Mouse (Mus musculus): Measurements from ENCODE around the gene Ndc80. TPM values are rescaled to one million over a fixed set of nuclear protein-coding genes. Genes with fewer than 3 reads are reported as not detected.
"Not testable (repeated sequence)": the region's sequence is repeated elsewhere in the genome, so short reads cannot be mapped to it uniquely, and the experiment has no call there.

The Ndc80 gene
- polyA plus RNA-seq, 1 experiment, result 57.2 TPM

DNA sequence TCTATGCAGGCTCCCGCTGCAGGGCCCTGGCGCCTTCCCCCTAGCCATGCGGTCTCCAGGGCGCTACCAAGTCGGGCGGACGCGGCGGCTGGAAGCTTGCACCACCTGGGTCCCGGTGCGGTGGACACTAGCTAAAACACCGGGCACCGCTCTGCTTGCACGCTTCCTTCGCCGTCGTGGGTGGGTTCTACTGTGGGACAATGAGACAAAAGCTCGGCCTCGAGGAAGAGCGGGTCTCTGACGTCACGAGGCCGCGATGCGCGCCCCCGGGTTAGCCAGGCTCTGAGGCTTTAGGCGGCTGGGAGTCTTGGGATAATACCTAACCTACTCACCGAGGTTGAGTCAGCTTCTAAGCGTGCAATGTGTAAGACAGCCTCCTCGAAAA lies 51.0 kb downstream of the Ndc80 start:
- Histone ChIP-seq H3K36me3 (ENCODE audit: control insufficient read depth, insufficient read depth, low read length, poor library complexity, severe bottlenecking) (no peaks in the 10 kb centered on the region), H3K9ac (ENCODE audit: low read depth, poor library complexity, severe bottlenecking) (peak overlapping the region; percentile 89), H3K27ac (ENCODE audit: insufficient read depth, low read length) (no peak overlapping the region), H3K27me3 (ENCODE audit: control insufficient read depth, insufficient read depth, low read length, poor library complexity, severe bottlenecking) (no peaks in the 10 kb centered on the region), H3K4me3 (ENCODE audit: low read depth, low read length) (peak overlapping the region; percentile 82), H3K9me3 (replicated peaks; ENCODE audit: control insufficient read depth, insufficient read depth, low read length, poor library complexity, severe bottlenecking) (no peaks in the 10 kb centered on the region), H3K4me1 (ENCODE audit: control insufficient read depth, insufficient read depth, low read length) (no peaks in the 10 kb centered on the region)
- no peak for TF ChIP-seq POLR2A (IDR thresholded peaks at IDR 0.05; ENCODE audit: insufficient read depth, low read length)
- TF ChIP-seq EP300 (IDR thresholded peaks at IDR 0.05; ENCODE audit: insufficient read depth, low read depth, low read length), result no peak
- no peak for TF ChIP-seq CTCF (IDR thresholded peaks at IDR 0.05; ENCODE audit: low read depth, low read length)

DNA sequence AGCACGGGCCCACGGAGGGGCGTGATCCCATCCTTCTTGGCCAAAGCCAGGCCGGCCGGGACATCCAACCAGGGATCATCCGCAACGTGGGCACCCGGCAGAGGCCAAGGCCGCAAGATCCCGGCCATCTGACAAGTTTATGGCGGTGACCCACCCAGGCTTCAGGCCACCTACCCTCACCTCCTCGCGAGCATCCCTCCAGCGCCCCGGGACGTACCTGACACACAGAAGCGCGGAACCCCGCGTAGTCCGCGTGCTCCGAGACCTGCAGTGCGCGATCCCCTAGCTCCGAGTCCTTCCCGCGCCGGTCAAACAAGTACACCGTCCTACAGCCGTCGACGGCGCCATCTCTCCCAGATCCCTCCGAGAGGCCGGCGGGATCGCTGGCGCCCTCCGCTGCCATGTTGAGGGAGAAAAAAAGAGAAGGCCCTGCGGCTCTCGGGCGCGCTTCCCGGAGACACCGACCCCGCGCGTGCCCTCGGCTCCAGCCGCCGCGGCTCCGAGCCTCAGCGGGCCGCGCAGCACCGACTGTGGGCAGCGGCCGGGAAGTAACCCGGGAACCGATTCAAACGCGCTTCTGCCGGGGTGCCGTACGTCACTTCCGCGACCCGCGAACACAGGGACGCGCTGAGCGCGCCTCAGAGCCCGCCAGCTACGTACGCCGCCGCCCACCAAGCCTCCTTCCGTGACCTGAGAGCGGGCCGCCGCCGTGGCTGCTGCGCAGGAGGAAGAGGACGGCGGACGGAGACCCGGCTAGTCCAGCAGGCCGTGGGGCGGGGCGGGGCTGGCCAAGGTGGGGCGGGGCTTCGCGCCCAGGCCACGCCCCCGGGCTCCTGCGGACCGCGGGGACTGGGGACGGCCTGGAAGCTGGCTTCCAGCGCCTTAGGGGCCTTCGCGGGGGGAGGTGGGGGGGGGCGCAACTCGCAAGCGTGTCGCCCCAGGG lies 51.6 kb downstream of the Ndc80 start, which contains the start of gene Smchd1:
Gene Smchd1, minus strand, starts transcription at position 582 of the 943 bp plus-strand sequence.
- Histone ChIP-seq H3K27me3 (ENCODE audit: control insufficient read depth, insufficient read depth, low read length, poor library complexity, severe bottlenecking) (no peaks in the 10 kb centered on the region), H3K4me1 (ENCODE audit: control insufficient read depth, insufficient read depth, low read length) (no peaks in the 10 kb centered on the region), H3K9me3 (replicated peaks; ENCODE audit: control insufficient read depth, insufficient read depth, low read length, poor library complexity, severe bottlenecking) (no peaks in the 10 kb centered on the region), H3K36me3 (ENCODE audit: control insufficient read depth, insufficient read depth, low read length, poor library complexity, severe bottlenecking) (no peaks in the 10 kb centered on the region), H3K9ac (ENCODE audit: low read depth, poor library complexity, severe bottlenecking) (peak within 1 kb of the TSS; percentile 89), H3K4me3 (ENCODE audit: low read depth, low read length) (peak within 1 kb of the TSS; percentile 92), H3K27ac (ENCODE audit: insufficient read depth, low read length) (no peak within 1 kb of the TSS)
- TF ChIP-seq POLR2A (IDR thresholded peaks at IDR 0.05; ENCODE audit: insufficient read depth, low read length) (no peak), EP300 (IDR thresholded peaks at IDR 0.05; ENCODE audit: insufficient read depth, low read depth, low read length) (no peak)

DNA sequence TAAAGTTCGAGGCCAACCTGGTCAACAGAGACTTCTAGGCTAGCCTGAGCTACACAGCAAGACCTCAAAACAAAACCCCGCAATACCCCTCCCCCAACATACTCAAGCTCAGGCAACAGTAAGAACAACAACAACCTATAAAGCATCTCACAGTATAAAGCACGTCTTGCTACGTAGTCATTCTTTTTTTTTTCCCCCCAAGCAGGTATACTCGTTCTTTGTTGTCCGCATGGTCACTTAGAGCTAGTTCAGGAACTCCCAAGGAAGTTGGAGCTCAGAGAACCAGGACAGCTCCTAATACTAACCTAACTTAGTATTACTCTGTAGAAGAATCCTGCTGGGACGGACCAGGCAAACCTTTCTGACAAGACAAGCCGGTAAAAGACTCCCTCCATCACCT lies 52.5 kb downstream of the Ndc80 start:
- no peak overlapping the region for H3K27ac ChIP-seq (ENCODE audit: insufficient read depth, low read length)
- H3K9ac ChIP-seq (ENCODE audit: low read depth, poor library complexity, severe bottlenecking), result peak overlapping the region; percentile 89
- no peaks in the 10 kb centered on the region for H3K9me3 ChIP-seq (replicated peaks; ENCODE audit: control insufficient read depth, insufficient read depth, low read length, poor library complexity, severe bottlenecking)
- H3K4me1 ChIP-seq (ENCODE audit: control insufficient read depth, insufficient read depth, low read length), result no peaks in the 10 kb centered on the region
- H3K36me3 ChIP-seq (ENCODE audit: control insufficient read depth, insufficient read depth, low read length, poor library complexity, severe bottlenecking), result no peaks in the 10 kb centered on the region
- H3K27me3 ChIP-seq (ENCODE audit: control insufficient read depth, insufficient read depth, low read length, poor library complexity, severe bottlenecking), result no peaks in the 10 kb centered on the region
- TF ChIP-seq POLR2A (IDR thresholded peaks at IDR 0.05; ENCODE audit: insufficient read depth, low read length), result no peak
- no peak for TF ChIP-seq CTCF (IDR thresholded peaks at IDR 0.05; ENCODE audit: low read depth, low read length)
- no peak for TF ChIP-seq EP300 (IDR thresholded peaks at IDR 0.05; ENCODE audit: insufficient read depth, low read depth, low read length)
- peak overlapping the region; percentile 92 for H3K4me3 ChIP-seq (ENCODE audit: low read depth, low read length)

DNA sequence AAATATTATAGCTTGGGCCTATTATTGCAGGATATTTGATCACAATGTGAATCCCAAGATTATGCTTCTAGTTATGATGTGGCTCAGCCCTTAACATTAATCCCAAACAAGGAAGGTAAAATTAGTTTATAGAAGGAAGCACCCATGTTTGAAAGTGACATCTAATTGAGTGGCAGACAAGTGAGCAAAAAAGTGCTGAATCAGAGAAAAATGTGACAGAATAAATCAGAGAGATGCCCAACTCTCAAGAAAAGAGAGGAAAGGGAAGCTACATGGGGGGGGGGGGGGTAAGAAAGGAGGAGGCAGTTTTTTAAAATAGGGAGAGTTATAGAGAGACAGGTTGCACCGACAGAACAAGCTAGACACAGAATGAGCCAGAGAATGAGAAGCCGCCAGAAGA lies 55.4 kb downstream of the Ndc80 start:
- H3K4me1 ChIP-seq (ENCODE audit: control insufficient read depth, insufficient read depth, low read length), result no peaks in the 10 kb centered on the region
- H3K27me3 ChIP-seq (ENCODE audit: control insufficient read depth, insufficient read depth, low read length, poor library complexity, severe bottlenecking), result no peaks in the 10 kb centered on the region
- H3K4me3 ChIP-seq (ENCODE audit: low read depth, low read length), result no peak overlapping the region
- no peak overlapping the region for H3K27ac ChIP-seq (ENCODE audit: insufficient read depth, low read length)
- no peak for TF ChIP-seq CTCF (IDR thresholded peaks at IDR 0.05; ENCODE audit: low read depth, low read length)
- no peaks in the 10 kb centered on the region for H3K9me3 ChIP-seq (replicated peaks; ENCODE audit: control insufficient read depth, insufficient read depth, low read length, poor library complexity, severe bottlenecking)
- H3K9ac ChIP-seq (ENCODE audit: low read depth, poor library complexity, severe bottlenecking), result no peak overlapping the region
- no peaks in the 10 kb centered on the region for H3K36me3 ChIP-seq (ENCODE audit: control insufficient read depth, insufficient read depth, low read length, poor library complexity, severe bottlenecking)

DNA sequence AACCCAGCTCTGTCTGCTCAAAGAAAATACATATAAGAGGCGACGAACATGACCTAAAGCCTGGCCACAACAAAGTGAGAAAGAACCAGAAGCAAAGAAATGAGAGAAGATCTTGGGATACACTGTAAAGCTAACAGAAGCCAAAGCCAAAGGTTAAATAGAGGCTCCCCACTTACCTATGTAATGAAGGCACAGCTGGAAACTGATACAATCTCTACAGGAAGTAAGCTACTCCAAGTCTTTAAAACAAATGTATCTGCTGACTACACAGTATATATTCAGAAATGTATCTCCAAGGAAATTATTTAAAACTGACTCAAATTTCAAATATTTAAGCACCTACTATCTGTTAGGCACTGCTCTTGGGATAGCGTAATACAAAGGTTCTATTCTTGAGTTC lies 66.3 kb downstream of the Ndc80 start:
- TF ChIP-seq EP300 (IDR thresholded peaks at IDR 0.05; ENCODE audit: insufficient read depth, low read depth, low read length), result no peak
- TF ChIP-seq CTCF (IDR thresholded peaks at IDR 0.05; ENCODE audit: low read depth, low read length), result no peak
- no peak for TF ChIP-seq POLR2A (IDR thresholded peaks at IDR 0.05; ENCODE audit: insufficient read depth, low read length)
- H3K4me1 ChIP-seq (ENCODE audit: control insufficient read depth, insufficient read depth, low read length), result no peaks in the 10 kb centered on the region
- H3K4me3 ChIP-seq (ENCODE audit: low read depth, low read length), result no peak overlapping the region
- H3K9me3 ChIP-seq (replicated peaks; ENCODE audit: control insufficient read depth, insufficient read depth, low read length, poor library complexity, severe bottlenecking), result no peaks in the 10 kb centered on the region
- H3K27me3 ChIP-seq (ENCODE audit: control insufficient read depth, insufficient read depth, low read length, poor library complexity, severe bottlenecking), result no peaks in the 10 kb centered on the region
- peaks cover 8% of the 10 kb centered on the region for H3K36me3 ChIP-seq (ENCODE audit: control insufficient read depth, insufficient read depth, low read length, poor library complexity, severe bottlenecking)
- no peak overlapping the region for H3K27ac ChIP-seq (ENCODE audit: insufficient read depth, low read length)
- H3K9ac ChIP-seq (ENCODE audit: low read depth, poor library complexity, severe bottlenecking), result no peak overlapping the region

DNA sequence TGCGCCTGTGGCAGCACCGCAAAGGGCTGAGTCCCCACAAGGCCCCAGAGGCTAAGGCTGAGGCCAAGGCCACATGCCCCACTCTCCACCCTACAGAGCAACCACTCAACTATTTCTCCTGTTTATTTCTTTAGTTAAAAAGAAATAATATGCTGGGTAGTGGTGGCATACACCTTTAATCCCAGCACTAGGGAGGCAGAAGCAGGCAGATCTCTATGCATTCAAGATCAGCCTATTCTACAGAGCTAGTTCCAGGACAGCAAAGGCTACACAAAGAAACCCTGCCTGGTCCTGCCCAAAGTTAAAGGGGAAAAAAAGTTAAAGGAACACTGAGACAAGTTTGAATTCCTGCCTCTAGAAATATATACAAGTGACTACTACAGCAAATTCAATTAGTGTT lies 66.8 kb downstream of the Ndc80 start, which contains the start of gene Gm4707:
Gene Gm4707, minus strand, starts transcription at position 101 of the 400 bp plus-strand sequence.
- Histone ChIP-seq H3K9ac (ENCODE audit: low read depth, poor library complexity, severe bottlenecking) (no peak within 1 kb of the TSS), H3K4me1 (ENCODE audit: control insufficient read depth, insufficient read depth, low read length) (no peaks in the 10 kb centered on the region), H3K9me3 (replicated peaks; ENCODE audit: control insufficient read depth, insufficient read depth, low read length, poor library complexity, severe bottlenecking) (no peaks in the 10 kb centered on the region), H3K27me3 (ENCODE audit: control insufficient read depth, insufficient read depth, low read length, poor library complexity, severe bottlenecking) (no peaks in the 10 kb centered on the region), H3K27ac (ENCODE audit: insufficient read depth, low read length) (no peak within 1 kb of the TSS), H3K4me3 (ENCODE audit: low read depth, low read length) (no peak within 1 kb of the TSS), H3K36me3 (ENCODE audit: control insufficient read depth, insufficient read depth, low read length, poor library complexity, severe bottlenecking) (peaks cover 8% of the 10 kb centered on the region)
- TF ChIP-seq POLR2A (IDR thresholded peaks at IDR 0.05; ENCODE audit: insufficient read depth, low read length), result no peak
- no peak for TF ChIP-seq EP300 (IDR thresholded peaks at IDR 0.05; ENCODE audit: insufficient read depth, low read depth, low read length)
- no peak for TF ChIP-seq CTCF (IDR thresholded peaks at IDR 0.05; ENCODE audit: low read depth, low read length)

DNA sequence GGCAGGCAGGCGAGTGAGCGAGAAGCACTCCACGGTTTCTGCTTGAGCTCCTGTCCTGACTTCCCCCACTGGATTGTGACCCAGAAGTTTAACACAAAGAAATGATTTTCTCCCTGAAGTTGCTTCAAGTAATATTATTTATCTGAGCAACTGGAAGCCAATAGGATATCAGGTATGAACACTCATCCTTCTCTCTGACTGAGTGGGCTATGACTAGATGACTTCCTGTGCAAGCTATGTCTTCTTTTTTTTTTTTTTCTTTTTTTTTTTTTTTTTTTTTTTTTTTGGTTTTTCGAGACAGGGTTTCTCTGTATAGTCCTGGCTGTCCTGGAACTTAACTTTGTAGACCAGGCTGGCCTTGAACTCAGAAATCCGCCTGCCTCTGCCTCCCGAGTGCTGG lies 69.3 kb downstream of the Ndc80 start:
- H3K4me1 ChIP-seq (ENCODE audit: control insufficient read depth, insufficient read depth, low read length); H3K9me3 ChIP-seq (replicated peaks; ENCODE audit: control insufficient read depth, insufficient read depth, low read length, poor library complexity, severe bottlenecking); H3K27me3 ChIP-seq (ENCODE audit: control insufficient read depth, insufficient read depth, low read length, poor library complexity, severe bottlenecking); H3K36me3 ChIP-seq (ENCODE audit: control insufficient read depth, insufficient read depth, low read length, poor library complexity, severe bottlenecking); H3K27ac ChIP-seq (ENCODE audit: insufficient read depth, low read length); H3K4me3 ChIP-seq (ENCODE audit: low read depth, low read length); H3K9ac ChIP-seq (ENCODE audit: low read depth, poor library complexity, severe bottlenecking): not testable (repeated sequence)
